Mouse (Mus musculus) cerebellum, postnatal 10 days (tissue): Measurements from ENCODE around the gene Mfap1b.
"Not testable (repeated sequence)": the region's sequence is repeated elsewhere in the genome, so short reads cannot be mapped to it uniquely, and the experiment has no call there.

Experiments used
- DNase-seq, 2 experiments: peaks; one replicate each; pipeline ENCODE4 v3.0.0; 2021; ENCODE audit warnings: mixed read lengths in 2 of 2

The Mfap1b gene

GRCm38 (mm10) chr2:121473301-121474179 lies at the start of gene Mfap1b:
Gene Mfap1b, minus strand, starts transcription at chr2:121474067.
- peak; percentile 87 for DNase-seq

GRCm38 (mm10) chr2:121522830-121523229 lies 49.0 kb upstream of the Mfap1b start:
- not testable (repeated sequence) for DNase-seq

- no peak for DNase-seq
Observed at GRCm38 (mm10) chr2:121522006-121522405, 48.1 kb upstream of the Mfap1b start.

GRCm38 (mm10) chr2:121518711-121519110 lies 44.8 kb upstream of the Mfap1b start:
- not testable (repeated sequence) for DNase-seq

- no peak for DNase-seq
Observed at GRCm38 (mm10) chr2:121518106-121518505, 44.2 kb upstream of the Mfap1b start.

- DNase-seq: no peak
Observed at GRCm38 (mm10) chr2:121514211-121514610, 40.3 kb upstream of the Mfap1b start.

- not testable (repeated sequence) for DNase-seq
Observed at GRCm38 (mm10) chr2:121512991-121513765, 39.3 kb upstream of the Mfap1b start.

GRCm38 (mm10) chr2:121511401-121511800 lies 37.5 kb upstream of the Mfap1b start:
- DNase-seq: no peak

- peak; percentile 30 to 51 for DNase-seq
Observed at GRCm38 (mm10) chr2:121509584-121509983, 35.7 kb upstream of the Mfap1b start.

- DNase-seq: no peak
Observed at GRCm38 (mm10) chr2:121507951-121508330, 34.1 kb upstream of the Mfap1b start.

GRCm38 (mm10) chr2:121507173-121507950 lies 33.5 kb upstream of the Mfap1b start:
- no peak for DNase-seq

GRCm38 (mm10) chr2:121505942-121506882 lies 32.3 kb upstream of the Mfap1b start, which contains the start of the genes Mfap1a and Wdr76:
Gene Mfap1a, minus strand, starts transcription at chr2:121506665.
Gene Wdr76, plus strand, starts transcription at chr2:121506723.
- DNase-seq: peak; percentile 87

- not testable (repeated sequence) for DNase-seq
Observed at GRCm38 (mm10) chr2:121501550-121501949, 27.7 kb upstream of the Mfap1b start.

- not testable (repeated sequence) for DNase-seq
Observed at GRCm38 (mm10) chr2:121484403-121484802, 10.5 kb upstream of the Mfap1b start.

- no peak for DNase-seq
Observed at GRCm38 (mm10) chr2:121483576-121483975, 9.7 kb upstream of the Mfap1b start.

- DNase-seq: not testable (repeated sequence)
Observed at GRCm38 (mm10) chr2:121480916-121481315, 7.0 kb upstream of the Mfap1b start.

GRCm38 (mm10) chr2:121480498-121480897 lies 6.6 kb upstream of the Mfap1b start:
- peak in 1 of 2 experiments; percentile 20 for DNase-seq

GRCm38 (mm10) chr2:121477491-121478266 lies 3.8 kb upstream of the Mfap1b start:
- no peak for DNase-seq

- DNase-seq: not testable (repeated sequence)
Observed at GRCm38 (mm10) chr2:121475306-121475705, 1.4 kb upstream of the Mfap1b start.

- no peak for DNase-seq
Observed at GRCm38 (mm10) chr2:121474180-121474535, 291 bp upstream of the Mfap1b start.

- DNase-seq: not testable (repeated sequence)
Observed at GRCm38 (mm10) chr2:121472783-121473182, 1.1 kb downstream of the Mfap1b start.
